Mouse (Mus musculus): Measurements from ENCODE around the gene Clcn7.

DNA sequence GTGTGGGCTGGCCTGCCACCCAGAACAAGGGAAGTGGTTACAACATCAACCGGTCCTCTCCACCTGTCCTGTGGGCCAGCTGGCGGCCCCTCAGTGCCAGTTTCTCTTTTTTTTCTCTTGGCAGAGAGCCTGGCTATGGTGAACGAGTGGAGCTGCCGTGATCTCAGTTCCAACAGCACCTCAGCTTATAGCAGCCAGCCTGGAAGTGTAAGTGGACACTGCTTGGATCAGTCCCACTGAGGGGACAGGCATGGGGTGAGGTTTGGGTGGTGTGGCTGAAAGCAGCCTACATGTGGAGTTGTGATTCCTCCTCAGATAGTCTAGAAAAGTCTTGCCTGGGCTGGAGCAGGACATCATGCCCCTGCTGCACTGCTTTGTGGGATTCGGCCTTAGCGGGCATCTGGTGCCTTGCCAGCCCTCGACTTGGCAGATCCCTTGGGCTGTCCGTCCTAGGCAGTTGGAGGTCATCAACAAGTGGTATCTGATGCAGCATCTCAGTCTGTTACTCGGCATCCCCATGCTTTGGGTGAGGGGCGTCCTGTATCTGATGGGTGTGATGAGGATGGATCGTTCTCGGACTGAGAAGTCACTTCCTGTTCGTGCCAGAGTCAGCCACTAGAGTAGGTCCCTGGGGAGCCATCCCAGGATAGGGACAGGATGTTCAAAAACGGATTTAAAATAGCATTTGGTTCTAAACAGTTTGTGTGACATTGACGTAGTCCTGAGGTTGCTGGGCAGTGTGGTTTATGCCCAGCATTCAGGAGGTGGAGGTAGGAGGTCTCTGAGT, 77.7 kb downstream of the Clcn7 start:
- TF ChIP-seq CTCF (IDR thresholded peaks at IDR 0.05; ENCODE audit: borderline replicate concordance, insufficient read depth, low read length) (no peak), POLR2A (IDR thresholded peaks at IDR 0.05; ENCODE audit: low read depth, low read length) (no peak)

Measured in embryonic fibroblast, embryonic 13.5 days (primary cell).